In the genomic region with DNA sequence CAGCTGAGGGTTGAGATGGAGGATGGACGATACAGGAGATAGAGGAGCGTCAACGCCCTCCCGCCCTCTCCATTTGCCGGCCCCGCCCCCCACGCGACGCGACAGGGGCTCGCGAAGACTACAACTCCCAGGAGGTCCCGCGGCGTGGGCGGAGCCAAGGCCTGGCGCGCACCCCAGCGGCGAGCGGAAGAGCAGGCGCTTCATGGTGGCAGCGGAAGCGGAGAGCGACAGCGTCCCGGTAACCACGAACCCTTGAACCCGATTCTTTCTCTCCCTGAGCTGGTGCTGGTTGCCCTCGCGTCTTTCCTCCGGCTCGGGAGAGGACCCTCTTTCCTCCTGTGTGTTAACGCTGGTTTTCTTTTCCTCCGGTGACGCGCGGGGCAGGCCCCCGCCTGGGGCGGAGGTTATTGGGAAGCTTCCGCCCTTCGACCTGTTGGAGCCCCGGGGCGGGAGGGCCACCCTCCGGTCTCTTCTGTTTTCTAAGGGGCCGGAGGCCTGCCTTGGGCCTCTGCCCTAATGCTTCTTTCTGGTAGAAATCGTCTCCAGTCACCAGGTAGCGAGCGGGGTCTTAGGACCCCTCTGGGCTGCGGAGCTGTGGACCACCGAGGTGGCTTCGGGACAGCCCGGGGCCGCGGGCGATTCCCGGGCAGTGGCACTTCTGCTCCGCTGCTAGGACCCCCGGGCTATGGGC, we compare ENCODE assay signal across 8 mouse cellular contexts. TPM values are rescaled to one million over a fixed set of nuclear protein-coding genes. Genes with fewer than 3 reads are reported as not detected.
DNase-seq lines count a peak whose midpoint lies in the region; ATAC-seq and TF ChIP-seq lines count a peak whose summit lies in the region.

A gene (plus strand): TSS at position 140 of the 691 bp plus-strand sequence.

- TF ChIP-seq EP300 in liver, postnatal 0 days (IDR thresholded peaks at IDR 0.05; ENCODE audit: low read depth) = no peak

- H3K9ac ChIP-seq in forebrain, embryonic 12.5 days = peak within 1 kb of the TSS; percentile 82
- peak within 1 kb of the TSS; percentile 96 for H3K9ac ChIP-seq in liver, postnatal 0 days (replicated peaks)
- peak within 1 kb of the TSS; percentile 78 for H3K9ac ChIP-seq in neural tube, embryonic 14.5 days (replicated peaks; ENCODE audit: low read depth, low read length)

- no peaks in the 10 kb centered on the region for H3K36me3 ChIP-seq in E14TG2a.4 (ENCODE audit: insufficient read depth, low read length)
- H3K36me3 ChIP-seq in forebrain, embryonic 12.5 days (replicated peaks) = no peaks in the 10 kb centered on the region
- no peaks in the 10 kb centered on the region for H3K36me3 ChIP-seq in liver, postnatal 0 days (replicated peaks; ENCODE audit: insufficient read depth, low read length)
- H3K36me3 ChIP-seq in neural tube, embryonic 14.5 days (ENCODE audit: control insufficient read depth, insufficient read depth, low read length) = no peaks in the 10 kb centered on the region

- peak within 1 kb of the TSS; percentile 81 for H3K4me2 ChIP-seq in forebrain, embryonic 12.5 days
- peak within 1 kb of the TSS; percentile 93 for H3K4me2 ChIP-seq in liver, postnatal 0 days (ENCODE audit: low read depth, low read length)
- H3K4me2 ChIP-seq in neural tube, embryonic 14.5 days (ENCODE audit: low read depth, low read length) = peak within 1 kb of the TSS; percentile 65

- intact Hi-C loops in heart, postnatal 10 days (cut with DNase I) = loop anchor here (5.0 kb wide), 2 partner anchors 139 to 224 kb away; no protein-coding TSS in a partner anchor

- no peaks in the 10 kb centered on the region for H3K27me3 ChIP-seq in E14TG2a.4 (ENCODE audit: insufficient read depth, low read length)
- peaks cover 8% of the 10 kb centered on the region; the same call in 1 of the 2 replicates for H3K27me3 ChIP-seq in forebrain, embryonic 12.5 days
- H3K27me3 ChIP-seq in liver, postnatal 0 days (ENCODE audit: insufficient read depth, low read length) = no peaks in the 10 kb centered on the region
- H3K27me3 ChIP-seq in neural tube, embryonic 14.5 days (ENCODE audit: control insufficient read depth, insufficient read depth, low read length) = no peaks in the 10 kb centered on the region

- ATAC-seq in forebrain, embryonic 12.5 days (ENCODE audit: low FRiP score) = peak; percentile 95
- peak; percentile 98 for ATAC-seq in liver, postnatal 0 days
- ATAC-seq in neural tube, embryonic 14.5 days (ENCODE audit: low read depth) = peak; percentile 96

- peak within 1 kb of the TSS; percentile 61; the same call in 1 of the 2 replicates for H3K27ac ChIP-seq in forebrain, embryonic 12.5 days
- peak within 1 kb of the TSS; percentile 93 for H3K27ac ChIP-seq in liver, postnatal 0 days (ENCODE audit: low read depth)
- peak within 1 kb of the TSS; percentile 65 for H3K27ac ChIP-seq in neural tube, embryonic 14.5 days (ENCODE audit: low read depth, low read length)

- H3K4me1 ChIP-seq in E14TG2a.4 (replicated peaks; ENCODE audit: low read depth, low read length) = peaks cover 37% of the 10 kb centered on the region
- peaks cover 14% of the 10 kb centered on the region for H3K4me1 ChIP-seq in forebrain, embryonic 12.5 days
- H3K4me1 ChIP-seq in liver, postnatal 0 days (ENCODE audit: insufficient read depth) = peaks cover 13% of the 10 kb centered on the region
- H3K4me1 ChIP-seq in neural tube, embryonic 14.5 days (ENCODE audit: control insufficient read depth, insufficient read depth, low read length) = peaks cover 11% of the 10 kb centered on the region; the same call in 1 of the 2 replicates

- peak; percentile 92 for DNase-seq in c-Kit-positive CD71-positive TER-119-positive erythroid progenitor cells, embryonic 14.5 days (ENCODE audit: low spot score)
- peak; percentile 98 to 99 for DNase-seq in heart, postnatal 10 days
- peak; percentile 60 for DNase-seq in large intestine, adult 2 months (ENCODE audit: low read depth, low spot score)
- DNase-seq in liver, postnatal 0 days = peak; percentile 98
- DNase-seq in testis, postnatal 10 days (ENCODE audit: low spot score) = peak; percentile 99

- H3K4me3 ChIP-seq in E14TG2a.4 (replicated peaks; ENCODE audit: low read length) = peak within 1 kb of the TSS; percentile 96
- H3K4me3 ChIP-seq in forebrain, embryonic 12.5 days (replicated peaks) = peak within 1 kb of the TSS; percentile 84
- H3K4me3 ChIP-seq in liver, postnatal 0 days (ENCODE audit: low read depth, low read length) = peak within 1 kb of the TSS; percentile 96
- H3K4me3 ChIP-seq in neural tube, embryonic 14.5 days (ENCODE audit: low read depth, low read length) = peak within 1 kb of the TSS; percentile 80

- TF ChIP-seq CTCF in E14TG2a.4 (conservative IDR thresholded peaks at IDR 0.05; ENCODE audit: low read length) = no peak
- TF ChIP-seq CTCF in liver, postnatal 0 days (IDR thresholded peaks at IDR 0.05; ENCODE audit: low read depth) = peak; percentile 79

- WGBS in forebrain, embryonic 12.5 days = under 1% methylated on average over 58 of the region's 59 CpGs
- under 1% methylated on average over 58 of the region's 59 CpGs for WGBS in large intestine, adult 2 months
- WGBS in liver, postnatal 0 days (ENCODE audit: insufficient replicate concordance) = under 1% methylated on average over 56 of the region's 59 CpGs
- WGBS in neural tube, embryonic 14.5 days = under 1% methylated on average over 59 of the region's 59 CpGs

- H3K9me3 ChIP-seq in E14TG2a.4 (ENCODE audit: low read length) = no peaks in the 10 kb centered on the region
- no peaks in the 10 kb centered on the region for H3K9me3 ChIP-seq in forebrain, embryonic 12.5 days
- H3K9me3 ChIP-seq in liver, postnatal 0 days (ENCODE audit: low read length) = no peaks in the 10 kb centered on the region
- no peaks in the 10 kb centered on the region for H3K9me3 ChIP-seq in neural tube, embryonic 14.5 days (ENCODE audit: control insufficient read depth, low read length)

RNA-seq across cellular contexts. Expression of the gene that starts here (rescaled TPM):
- polyA plus RNA-seq in forebrain, embryonic 12.5 days (2016; fragmentation: Nextera tagmentation; extraction: Ambion mirVana) = 22.9 and 24.8 TPM in 2 replicates
- total RNA-seq in heart, postnatal 10 days (2021) = 10 to 100 TPM; 20.4 to 22.1 TPM
- polyA plus RNA-seq in large intestine, adult 2 months (2012; rRNA removed) = 3.8 and 4.4 TPM in 2 replicates
- polyA plus RNA-seq in liver, postnatal 0 days (2015; fragmentation: Nextera tagmentation; extraction: Ambion mirVana) = 7.5 and 7.9 TPM in 2 replicates
- polyA plus RNA-seq in neural tube, embryonic 14.5 days (2014; fragmentation: Nextera tagmentation; extraction: Ambion mirVana) = 12.7 and 16.7 TPM in 2 replicates

Comparison
In these comparisons a context has a peak if more than half of its experiments do, and no peak if none do; other contexts are left out.
1. Peak in every context shown above with its lines: DNase-seq, ATAC-seq, H3K4me3 ChIP-seq and H3K27ac ChIP-seq.